Mouse (Mus musculus): Measurements from ENCODE around the gene Gle1.
"Not testable (repeated sequence)": the region's sequence is repeated elsewhere in the genome, so short reads cannot be mapped to it uniquely, and the experiment has no call there.

The Gle1 gene

DNA sequence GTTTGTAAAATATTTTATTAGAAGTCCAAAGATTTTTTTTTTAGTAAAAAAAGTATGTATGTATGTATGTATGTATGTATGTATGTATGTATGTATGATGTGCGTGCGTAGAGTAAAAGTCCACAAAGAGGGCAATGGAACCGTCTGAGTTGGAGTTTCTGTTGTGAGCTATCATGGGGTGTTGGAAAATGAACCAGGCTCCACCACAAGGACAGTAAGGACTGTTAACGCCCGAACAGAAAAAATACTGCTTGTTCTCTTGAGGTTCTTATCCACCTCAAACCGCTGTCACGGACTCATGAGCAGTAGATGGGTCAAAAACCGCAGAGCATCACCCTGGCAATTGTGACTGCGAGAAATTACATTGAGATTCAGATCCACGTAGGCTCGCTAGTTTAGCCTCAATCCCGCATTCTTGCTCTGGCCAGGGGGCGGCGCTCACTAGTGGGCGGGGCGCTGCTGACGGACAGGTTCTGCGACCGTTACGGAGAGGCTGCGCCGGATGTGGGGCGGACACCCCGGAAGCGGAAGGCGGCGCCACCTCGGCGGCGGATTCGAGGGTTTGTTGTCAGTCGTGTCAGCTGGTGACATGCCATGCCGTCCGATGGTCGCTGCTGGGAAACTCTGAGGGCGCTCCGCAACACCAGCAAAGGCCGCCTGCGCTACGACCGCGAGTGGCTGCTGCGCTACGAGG lies at the start of gene Gle1:
Gle1 (plus strand) TSS at position 521 of the 694 bp plus-strand sequence.
- DNase-seq (ENCODE audit: low read depth, low spot score) = peak; percentile 91

GRCm38 (mm10) chr2:29886659-29887292 lies 48.5 kb upstream of the Gle1 start:
- not testable (repeated sequence) for DNase-seq (ENCODE audit: low read depth, low spot score)

- peak; percentile 94 for DNase-seq (ENCODE audit: low read depth, low spot score)
Observed at GRCm38 (mm10) chr2:29889066-29889944, 45.9 kb upstream of the Gle1 start, which contains the start of gene Odf2. Gene Odf2 (plus strand): TSS chr2:29889221.

GRCm38 (mm10) chr2:29889991-29890833 lies 45.0 kb upstream of the Gle1 start:
- peak; percentile 95 for DNase-seq (ENCODE audit: low read depth, low spot score)

DNA sequence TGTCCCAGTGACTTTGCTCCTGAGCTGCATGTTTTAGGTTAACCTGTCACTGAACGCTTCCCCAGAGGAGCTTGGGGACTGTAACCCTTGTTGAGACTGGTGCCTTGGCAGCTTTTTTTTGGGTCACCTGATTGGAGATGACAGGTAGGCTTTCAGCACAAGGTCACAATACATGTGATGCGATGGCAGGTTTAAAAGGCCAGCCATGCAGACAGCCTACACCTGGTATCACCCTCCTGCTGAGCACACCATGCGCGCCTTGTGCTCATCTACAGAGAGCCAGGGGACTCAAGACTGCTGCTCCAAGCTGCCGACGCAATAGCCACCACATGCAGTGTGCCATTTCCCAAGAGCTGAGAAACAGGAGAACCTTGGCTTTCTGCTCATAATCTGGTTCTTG lies 43.5 kb upstream of the Gle1 start:
- no peak for DNase-seq (ENCODE audit: low read depth, low spot score)

DNA sequence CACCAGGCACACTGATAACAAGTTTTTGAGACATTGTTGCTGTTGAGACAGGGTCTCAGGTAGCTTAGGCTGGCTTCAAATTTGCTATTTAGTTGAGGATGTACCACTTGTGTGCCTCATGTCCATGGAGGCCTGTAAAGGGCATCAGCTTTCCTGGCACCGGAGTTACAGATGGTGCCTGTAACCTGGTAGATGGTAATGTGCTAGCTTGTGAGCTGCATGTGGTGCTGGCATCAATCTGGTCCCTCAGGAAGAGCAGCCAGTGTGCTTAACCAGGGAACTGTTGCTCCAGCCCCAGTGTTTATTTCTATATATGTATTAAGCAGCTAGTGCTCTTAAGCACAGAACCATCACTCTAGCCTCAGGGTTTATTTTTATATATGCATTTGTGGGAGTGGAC lies 39.2 kb upstream of the Gle1 start:
- no peak for DNase-seq (ENCODE audit: low read depth, low spot score)

- DNase-seq (ENCODE audit: low read depth, low spot score) = no peak
Observed at GRCm38 (mm10) chr2:29897366-29897765, 37.9 kb upstream of the Gle1 start.

- DNase-seq (ENCODE audit: low read depth, low spot score) = no peak
Observed at GRCm38 (mm10) chr2:29898081-29898480, 37.1 kb upstream of the Gle1 start.

DNA sequence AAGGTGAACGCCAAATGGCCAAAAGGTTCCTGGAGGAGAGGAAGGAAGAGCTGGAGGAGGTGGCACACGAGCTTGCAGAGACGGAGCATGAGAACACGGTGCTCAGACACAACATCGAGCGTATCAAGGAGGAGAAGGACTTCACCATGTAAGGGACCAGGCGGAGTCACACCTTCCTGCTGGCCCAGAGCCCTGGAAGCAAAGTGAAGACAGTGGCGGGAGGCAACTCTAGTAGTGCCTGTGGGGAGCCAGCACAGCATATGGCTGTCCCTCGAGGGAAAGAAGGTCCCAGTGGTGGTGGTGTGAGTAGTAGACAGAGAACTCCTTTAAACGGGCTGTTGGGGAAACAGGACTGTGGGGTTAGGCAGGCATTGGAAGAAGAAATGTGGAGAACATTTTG lies 33.0 kb upstream of the Gle1 start:
- DNase-seq (ENCODE audit: low read depth, low spot score) = no peak

DNA sequence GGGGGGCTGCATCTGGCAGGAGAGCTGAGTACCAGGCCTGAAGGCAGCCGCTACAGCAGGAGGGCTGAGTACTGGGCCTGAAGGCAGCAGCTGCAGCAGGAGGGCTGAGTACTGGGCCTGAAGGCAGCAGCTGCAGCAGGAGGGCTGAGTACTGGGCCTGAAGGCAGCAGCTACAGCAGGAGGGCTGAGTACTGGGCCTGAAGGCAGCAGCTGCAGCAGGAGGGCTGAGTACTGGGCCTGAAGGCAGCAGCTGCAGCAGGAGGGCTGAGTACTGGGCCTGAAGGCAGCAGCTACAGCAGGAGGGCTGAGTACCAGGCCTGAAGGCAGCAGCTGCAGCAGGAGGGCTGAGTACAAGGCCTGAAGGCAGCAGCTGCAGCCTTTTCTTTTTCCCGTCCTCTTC lies 27.1 kb upstream of the Gle1 start:
- DNase-seq (ENCODE audit: low read depth, low spot score) = not testable (repeated sequence)

- peak; percentile 51 for DNase-seq (ENCODE audit: low read depth, low spot score)
Observed at GRCm38 (mm10) chr2:29910042-29910441, 25.2 kb upstream of the Gle1 start.

GRCm38 (mm10) chr2:29917621-29918020 lies 17.6 kb upstream of the Gle1 start:
- DNase-seq (ENCODE audit: low read depth, low spot score) = no peak

- no peak for DNase-seq (ENCODE audit: low read depth, low spot score)
Observed at GRCm38 (mm10) chr2:29922011-29922410, 13.2 kb upstream of the Gle1 start.

- DNase-seq (ENCODE audit: low read depth, low spot score) = no peak
Observed at GRCm38 (mm10) chr2:29926542-29926941, 8.7 kb upstream of the Gle1 start.

GRCm38 (mm10) chr2:29930506-29930905 lies 4.7 kb upstream of the Gle1 start:
- DNase-seq (ENCODE audit: low read depth, low spot score) = no peak

DNA sequence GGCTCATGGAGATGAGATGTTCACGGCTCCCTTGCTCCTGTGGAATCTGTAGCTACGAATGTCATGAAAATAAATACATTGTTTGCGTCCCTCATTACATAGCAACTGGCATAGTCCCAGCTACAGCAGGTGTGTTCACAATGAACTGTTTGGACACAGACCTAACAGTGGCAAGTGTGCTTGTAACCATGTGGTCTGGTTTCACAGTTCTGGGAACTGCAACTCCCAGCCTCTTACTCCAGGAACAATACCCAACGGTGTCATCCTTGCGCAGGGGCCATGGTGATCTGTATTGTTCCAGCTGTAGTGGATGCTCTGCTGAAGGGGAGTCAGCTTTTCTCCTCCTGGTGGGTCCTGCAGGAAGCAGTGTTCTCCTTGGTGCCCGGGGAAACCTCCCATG lies 4.0 kb upstream of the Gle1 start:
- no peak for DNase-seq (ENCODE audit: low read depth, low spot score)

DNA sequence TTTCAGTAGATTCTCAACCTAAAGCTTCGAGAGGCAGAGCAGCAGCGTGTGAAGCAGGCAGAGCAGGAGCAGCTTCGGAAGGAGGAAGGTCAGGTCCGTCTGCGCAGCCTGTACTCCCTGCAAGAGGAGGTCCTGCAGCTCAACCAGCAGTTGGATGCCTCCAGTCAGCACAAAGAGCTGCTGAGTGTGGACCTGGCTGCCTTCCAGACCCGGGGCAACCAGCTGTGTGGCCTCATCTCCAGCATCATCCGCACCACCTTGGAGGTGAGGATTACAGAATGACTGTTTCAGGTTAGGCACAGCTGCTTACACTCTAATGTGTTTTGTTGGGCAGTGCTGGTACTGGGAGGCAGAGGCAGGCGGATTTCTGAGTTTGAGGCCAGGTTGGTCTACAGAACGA lies 4.8 kb downstream of the Gle1 start:
- no peak for DNase-seq (ENCODE audit: low read depth, low spot score)

GRCm38 (mm10) chr2:29940826-29941225 lies 5.6 kb downstream of the Gle1 start:
- DNase-seq (ENCODE audit: low read depth, low spot score) = no peak

- DNase-seq (ENCODE audit: low read depth, low spot score) = peak; percentile 86
Observed at GRCm38 (mm10) chr2:29944723-29945122, 9.5 kb downstream of the Gle1 start.

DNA sequence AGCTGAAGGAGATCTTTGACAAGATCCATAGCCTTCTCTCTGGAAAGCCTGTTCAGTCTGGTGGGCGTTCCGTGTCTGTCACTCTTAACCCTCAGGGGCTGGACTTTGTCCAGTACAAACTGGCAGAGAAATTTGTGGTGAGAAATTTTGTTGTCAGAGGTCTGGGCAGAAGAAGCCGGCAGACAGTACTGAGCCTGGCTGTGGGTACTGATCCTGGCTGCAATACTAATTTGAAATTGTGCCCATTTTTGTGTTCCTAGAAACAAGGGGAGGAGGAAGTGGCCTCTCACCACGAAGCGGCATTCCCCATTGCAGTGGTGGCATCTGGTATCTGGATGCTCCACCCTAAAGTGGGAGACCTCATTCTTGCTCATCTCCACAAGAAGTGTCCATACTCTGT lies 13.7 kb downstream of the Gle1 start:
- DNase-seq (ENCODE audit: low read depth, low spot score) = peak; percentile 53

- DNase-seq (ENCODE audit: low read depth, low spot score) = peak; percentile 52
Observed at GRCm38 (mm10) chr2:29961246-29961645, 26.0 kb downstream of the Gle1 start.
